ENCODE assay signal across 16 mouse cellular contexts in genomic region chr3:107416541-107417286, GRCm38 (mm10). TPM values are rescaled to one million over a fixed set of nuclear protein-coding genes. Genes with fewer than 3 reads are reported as not detected.
"Had no signal": no experiment of that assay in that cellular context is flagged by ENCODE, and none has a peak within 500 bp of the region (broad histone marks: within the 10 kb centered on the region; RNA-seq: fewer than 3 reads in every experiment).

No protein-coding gene starts in this region.

- H3K27ac ChIP-seq: limb, embryonic 10.5 days; limb, embryonic 13.5 days; liver, embryonic 12.5 days; liver, embryonic 15.5 days had no signal

- DNase-seq: kidney, adult 18-20 months; kidney, adult 9 months; kidney, postnatal 14 days; kidney, postnatal 4 days; liver; midbrain, embryonic 14.5 days; thymus, adult 18-20 months; thymus, postnatal 36 days had no signal

- H3K4me1 ChIP-seq: limb, embryonic 13.5 days; liver, embryonic 12.5 days; liver, embryonic 15.5 days had no signal

- H3K4me2 ChIP-seq: limb, embryonic 13.5 days; liver, embryonic 12.5 days; liver, embryonic 15.5 days; midbrain, embryonic 11.5 days had no signal

- H3K9me3 ChIP-seq: limb, embryonic 10.5 days; limb, embryonic 13.5 days; liver, embryonic 12.5 days; liver, embryonic 15.5 days had no signal

- H3K36me3 ChIP-seq: limb, embryonic 10.5 days; limb, embryonic 13.5 days; liver, embryonic 12.5 days; liver, embryonic 15.5 days had no signal

- H3K9ac ChIP-seq: limb, embryonic 13.5 days; liver, embryonic 12.5 days; liver, embryonic 15.5 days had no signal

- ATAC-seq: intestine, embryonic 16.5 days; liver, embryonic 12.5 days had no signal

- H3K4me3 ChIP-seq: limb, embryonic 10.5 days; limb, embryonic 13.5 days; liver, embryonic 12.5 days; liver, embryonic 15.5 days had no signal

RNA-seq across cellular contexts. Expression of gene Kcnc4, which starts 42.6 kb away (rescaled TPM):
- total RNA-seq: megakaryocyte progenitor cell, adult 5-6 weeks; megakaryocyte-erythroid progenitor cell, adult 5-6 weeks had no signal
- polyA plus RNA-seq: intestine, embryonic 16.5 days; limb, embryonic 10.5 days; liver, embryonic 12.5 days; liver, embryonic 15.5 days had no signal
